Mouse (Mus musculus): Measurements from ENCODE around the gene Vmn1r152.
"Not testable (repeated sequence)": the region's sequence is repeated elsewhere in the genome, so short reads cannot be mapped to it uniquely, and the experiment has no call there.

DNA sequence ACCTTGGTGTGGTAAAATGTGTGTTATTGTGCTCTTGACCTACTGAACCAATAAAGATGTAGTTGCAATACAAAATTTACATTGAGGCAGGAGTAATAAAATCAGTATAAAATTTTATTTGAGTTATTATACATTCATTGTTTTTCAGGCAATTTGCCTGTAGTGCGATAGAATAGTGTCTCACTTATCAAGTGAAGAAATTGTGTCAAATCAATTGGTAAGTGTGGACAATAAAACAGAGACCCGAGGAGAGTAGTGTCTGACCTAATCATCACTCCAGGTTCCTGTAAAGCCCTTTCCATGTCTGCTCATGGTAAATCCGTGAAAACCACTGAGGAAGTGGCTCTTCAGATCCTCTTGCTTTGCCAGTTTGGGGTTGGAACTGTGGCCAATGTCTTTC lies at the start of gene Vmn1r152:
- not testable (repeated sequence) for TF ChIP-seq MAFK (IDR thresholded peaks at IDR 0.05; ENCODE audit: insufficient read depth, low read depth, low read length); ZC3H11A (IDR thresholded peaks at IDR 0.05; ENCODE audit: borderline replicate concordance, low read depth, low read length); HCFC1 (IDR thresholded peaks at IDR 0.05; ENCODE audit: borderline replicate concordance, insufficient read depth, low read length); ZNF384 (IDR thresholded peaks at IDR 0.05; ENCODE audit: low read depth, low read length); CHD2 (IDR thresholded peaks at IDR 0.05; ENCODE audit: low read depth, low read length)

Data from ES-E14 (cell line).